ENCODE assay signal across 37 mouse cellular contexts in the genomic region with DNA sequence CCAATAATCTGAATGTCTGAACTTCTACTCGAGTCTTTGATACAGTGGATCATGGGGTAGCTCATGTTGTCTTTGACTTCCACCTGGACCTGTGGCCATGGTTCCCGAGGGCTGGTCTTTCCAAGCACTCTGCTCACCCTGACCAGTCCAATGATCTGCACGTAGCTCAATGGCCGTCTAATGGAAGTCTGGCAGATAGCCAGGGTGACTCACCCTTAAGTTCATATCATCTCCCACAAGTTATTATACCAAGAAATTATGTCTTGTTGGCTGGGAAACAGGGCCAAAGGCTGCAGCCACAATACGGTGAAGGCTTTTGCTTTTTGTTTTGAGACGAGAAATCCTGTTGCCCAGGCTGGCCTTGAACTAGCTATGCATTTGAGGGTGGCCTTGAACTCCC. TPM values are rescaled to one million over a fixed set of nuclear protein-coding genes. Genes with fewer than 3 reads are reported as not detected.
DNase-seq lines count a peak whose midpoint lies in the region; ATAC-seq lines count a peak whose summit lies in the region.
"Had no signal": no experiment of that assay in that cellular context is flagged by ENCODE, and none has a peak within 500 bp of the region (broad histone marks: within the 10 kb centered on the region; RNA-seq: fewer than 3 reads in every experiment).

No protein-coding gene starts in this region.

- peaks cover 7% of the 10 kb centered on the region for H3K4me1 ChIP-seq in intestine, embryonic 16.5 days (ENCODE audit: control insufficient read depth, insufficient read depth, low read length)
- H3K4me1 ChIP-seq in intestine, embryonic 15.5 days (replicated peaks): no peaks in the 10 kb centered on the region; the same call in 1 of the 2 replicates
- peaks cover 13% of the 10 kb centered on the region for H3K4me1 ChIP-seq in forebrain, embryonic 13.5 days
- H3K4me1 ChIP-seq: embryonic facial prominence, embryonic 13.5 days; stomach, embryonic 15.5 days had no signal

- ATAC-seq in intestine, embryonic 16.5 days: peak; percentile 31; the same call in 1 of the 2 replicates
- ATAC-seq in intestine, embryonic 15.5 days: no peak
- ATAC-seq in forebrain, embryonic 13.5 days: no peak
- ATAC-seq: forebrain, embryonic 16.5 days; inflammation-experienced regulatory T-cells, adult 6 months had no signal

- DNase-seq in adipocyte (ENCODE audit: low spot score): peak; percentile 70
- peak; percentile 60 for DNase-seq in adrenal gland, postnatal 25 days
- DNase-seq in natural killer cell, adult 2 months (ENCODE audit: low spot score in 2 of 2): no peak
- DNase-seq in urinary bladder, adult 18-20 months (ENCODE audit: low spot score in 2 of 2): no peak
- DNase-seq: B cell, adult 2 months; cerebellum, adult 18-20 months; cerebellum, postnatal 10 days; heart, postnatal 14 days; kidney, adult 8-10 months; kidney, postnatal 10 days; lung, postnatal 36 days; thymus, postnatal 25 days had no signal

- no peaks in the 10 kb centered on the region for H3K27me3 ChIP-seq in intestine, embryonic 16.5 days (replicated peaks; ENCODE audit: control insufficient read depth, insufficient read depth, low read length)
- no peaks in the 10 kb centered on the region for H3K27me3 ChIP-seq in intestine, embryonic 15.5 days (replicated peaks)
- H3K27me3 ChIP-seq in forebrain, embryonic 13.5 days: no peaks in the 10 kb centered on the region
- H3K27me3 ChIP-seq: embryonic facial prominence, embryonic 13.5 days; hindbrain, embryonic 15.5 days; liver, embryonic 15.5 days; midbrain, embryonic 12.5 days; stomach, embryonic 15.5 days had no signal

- H3K9me3 ChIP-seq in intestine, embryonic 16.5 days (ENCODE audit: control insufficient read depth, low read length): no peaks in the 10 kb centered on the region
- H3K9me3 ChIP-seq in intestine, embryonic 15.5 days: no peaks in the 10 kb centered on the region
- H3K9me3 ChIP-seq in forebrain, embryonic 13.5 days (replicated peaks): no peaks in the 10 kb centered on the region
- H3K9me3 ChIP-seq: embryonic facial prominence, embryonic 13.5 days; forebrain, embryonic 10.5 days; heart, embryonic 13.5 days; hindbrain, embryonic 10.5 days; hindbrain, embryonic 15.5 days; liver, embryonic 15.5 days; midbrain, embryonic 12.5 days; stomach, embryonic 15.5 days had no signal

- no peak overlapping the region for H3K4me3 ChIP-seq in intestine, embryonic 16.5 days (ENCODE audit: low read length)
- H3K4me3 ChIP-seq in intestine, embryonic 15.5 days (replicated peaks): no peak overlapping the region
- H3K4me3 ChIP-seq in forebrain, embryonic 13.5 days: no peak overlapping the region
- H3K4me3 ChIP-seq: embryonic facial prominence, embryonic 13.5 days; forebrain, embryonic 10.5 days; heart, embryonic 13.5 days; hindbrain, embryonic 10.5 days; hindbrain, embryonic 15.5 days; liver, embryonic 15.5 days; midbrain, embryonic 12.5 days; myocyte; stomach, embryonic 15.5 days had no signal

- H3K27ac ChIP-seq in intestine, embryonic 16.5 days (ENCODE audit: low read length): no peak overlapping the region
- H3K27ac ChIP-seq in intestine, embryonic 15.5 days: no peak overlapping the region
- no peak overlapping the region for H3K27ac ChIP-seq in forebrain, embryonic 13.5 days
- H3K27ac ChIP-seq: embryonic facial prominence, embryonic 13.5 days; forebrain, embryonic 10.5 days; heart, embryonic 13.5 days; hindbrain, embryonic 10.5 days; hindbrain, embryonic 15.5 days; liver, embryonic 15.5 days; midbrain, embryonic 12.5 days; stomach, embryonic 15.5 days had no signal

- no peaks in the 10 kb centered on the region for H3K36me3 ChIP-seq in intestine, embryonic 16.5 days (ENCODE audit: control insufficient read depth, insufficient read depth, low read length)
- H3K36me3 ChIP-seq in intestine, embryonic 15.5 days: no peaks in the 10 kb centered on the region
- no peaks in the 10 kb centered on the region for H3K36me3 ChIP-seq in forebrain, embryonic 13.5 days (ENCODE audit: poor library complexity, severe bottlenecking)
- H3K36me3 ChIP-seq: embryonic facial prominence, embryonic 13.5 days; forebrain, embryonic 10.5 days; heart, embryonic 13.5 days; hindbrain, embryonic 10.5 days; hindbrain, embryonic 15.5 days; liver, embryonic 15.5 days; midbrain, embryonic 12.5 days; stomach, embryonic 15.5 days had no signal

- H3K9ac ChIP-seq in intestine, embryonic 16.5 days (ENCODE audit: low read depth, low read length): no peak overlapping the region
- H3K9ac ChIP-seq in intestine, embryonic 15.5 days: no peak overlapping the region
- H3K9ac ChIP-seq in forebrain, embryonic 13.5 days: no peak overlapping the region
- H3K9ac ChIP-seq: embryonic facial prominence, embryonic 13.5 days; heart, embryonic 13.5 days; hindbrain, embryonic 15.5 days; liver, embryonic 15.5 days; midbrain, embryonic 12.5 days; stomach, embryonic 15.5 days had no signal

- 51% methylated on average over 6 of the region's 6 CpGs for WGBS in intestine, embryonic 16.5 days
- WGBS in intestine, embryonic 15.5 days: 58% methylated on average over 6 of the region's 6 CpGs
- WGBS in forebrain, embryonic 13.5 days: 93% methylated on average over 6 of the region's 6 CpGs

- H3K4me2 ChIP-seq in intestine, embryonic 16.5 days (ENCODE audit: low read depth, low read length): no peak overlapping the region
- H3K4me2 ChIP-seq in intestine, embryonic 15.5 days (replicated peaks): no peak overlapping the region
- H3K4me2 ChIP-seq in forebrain, embryonic 13.5 days: no peak overlapping the region
- H3K4me2 ChIP-seq: embryonic facial prominence, embryonic 13.5 days; heart, embryonic 13.5 days; hindbrain, embryonic 15.5 days; liver, embryonic 15.5 days; midbrain, embryonic 12.5 days; stomach, embryonic 15.5 days had no signal

RNA-seq across cellular contexts. Expression of gene Anapc15-ps, which starts 45.9 kb away (rescaled TPM):
- not detected in 2 replicates for polyA plus RNA-seq in intestine, embryonic 16.5 days (2015; fragmentation: Nextera tagmentation; extraction: Ambion mirVana)
- polyA plus RNA-seq in intestine, embryonic 15.5 days (2015; fragmentation: Nextera tagmentation; extraction: Ambion mirVana): not detected in 2 replicates
- total RNA-seq in adrenal gland, postnatal 25 days (2021): not detected in 2 replicates
- polyA plus RNA-seq in forebrain, embryonic 13.5 days (2015; fragmentation: Nextera tagmentation; extraction: Ambion mirVana): 0.91 TPM in 1 of 2 replicates, not detected in the other
- total RNA-seq: gastrocnemius, adult 8-10 months; gastrocnemius, postnatal 4 days; heart, adult 8-10 months; heart, postnatal 14 days; left cerebral cortex, postnatal 14 days; liver, adult 2 months; megakaryocyte, adult 5-6 weeks; midbrain, postnatal 0 days had no signal
- polyA plus RNA-seq: embryonic facial prominence, embryonic 13.5 days; forebrain, embryonic 10.5 days; forebrain, embryonic 16.5 days; heart, embryonic 13.5 days; hindbrain, embryonic 10.5 days; hindbrain, embryonic 15.5 days; inflammation-experienced regulatory T-cells, adult 6 months; large intestine, adult 2 months; limb, embryonic 11.5 days; liver, adult 2 months; liver, embryonic 15.5 days; lung, embryonic 16.5 days; midbrain, embryonic 12.5 days; midbrain, postnatal 0 days; neural tube, embryonic 14.5 days had no signal

Comparison
In these comparisons a context has a peak if more than half of its experiments do, and no peak if none do; other contexts are left out.
1. DNase-seq: peak in adipocyte (single experiment) and adrenal gland, postnatal 25 days (single experiment); none in natural killer cell, adult 2 months (0 of 2) and urinary bladder, adult 18-20 months (0 of 2).